In genomic region chr1:181460283-181460682, GRCm38 (mm10) we compare ENCODE assay signal across 18 mouse cellular contexts. TPM values are rescaled to one million over a fixed set of nuclear protein-coding genes. Genes with fewer than 3 reads are reported as not detected.
"Had no signal": no experiment of that assay in that cellular context is flagged by ENCODE, and none has a peak within 500 bp of the region (broad histone marks: within the 10 kb centered on the region; RNA-seq: fewer than 3 reads in every experiment).

No protein-coding gene starts in this region.

- DNase-seq: retina, postnatal 1 day; right cerebral cortex, adult 18-20 months; right cerebral cortex, postnatal 14 days; right cerebral cortex, postnatal 25 days; right cerebral cortex, postnatal 4 days; spleen, adult 18-20 months; thymus, adult 18-20 months; thymus, adult 2 months; thymus, postnatal 14 days; thymus, postnatal 25 days; thymus, postnatal 36 days; thymus, postnatal 4 days had no signal

- H3K27ac ChIP-seq: neural tube, embryonic 12.5 days; neural tube, embryonic 13.5 days; neural tube, embryonic 15.5 days; stomach, embryonic 15.5 days; stomach, postnatal 0 days had no signal

- H3K4me3 ChIP-seq: neural tube, embryonic 12.5 days; neural tube, embryonic 13.5 days; neural tube, embryonic 15.5 days; stomach, embryonic 15.5 days had no signal

RNA-seq across cellular contexts. Expression of gene Ccdc121, which starts 51.0 kb away (rescaled TPM):
- total RNA-seq: neutrophil, adult 5-6 weeks had no signal
